Mouse (Mus musculus) adrenal gland, adult 8-10 months (tissue): Measurements from ENCODE around the gene Gm26602. TPM values are rescaled to one million over a fixed set of nuclear protein-coding genes. Genes with fewer than 3 reads are reported as not detected.

Experiments
- DNase-seq: peaks from one replicate; pipeline ENCODE4 v3.0.0; 2022
- microRNA-seq, 2 experiments: library from miRNA; unstranded; fragments of <30 nt; microRNA quantifications; one replicate each; pipeline ENCODE4 v1.2.0; 2022
- total RNA-seq, 4 experiments: library from RNA; stranded (reverse); gene quantifications; 2 replicates each; pipeline ENCODE4 v1.2.4; 2022

Gene Gm26602
- total RNA-seq, 4 experiments from 2014 or later, result not detected

DNA sequence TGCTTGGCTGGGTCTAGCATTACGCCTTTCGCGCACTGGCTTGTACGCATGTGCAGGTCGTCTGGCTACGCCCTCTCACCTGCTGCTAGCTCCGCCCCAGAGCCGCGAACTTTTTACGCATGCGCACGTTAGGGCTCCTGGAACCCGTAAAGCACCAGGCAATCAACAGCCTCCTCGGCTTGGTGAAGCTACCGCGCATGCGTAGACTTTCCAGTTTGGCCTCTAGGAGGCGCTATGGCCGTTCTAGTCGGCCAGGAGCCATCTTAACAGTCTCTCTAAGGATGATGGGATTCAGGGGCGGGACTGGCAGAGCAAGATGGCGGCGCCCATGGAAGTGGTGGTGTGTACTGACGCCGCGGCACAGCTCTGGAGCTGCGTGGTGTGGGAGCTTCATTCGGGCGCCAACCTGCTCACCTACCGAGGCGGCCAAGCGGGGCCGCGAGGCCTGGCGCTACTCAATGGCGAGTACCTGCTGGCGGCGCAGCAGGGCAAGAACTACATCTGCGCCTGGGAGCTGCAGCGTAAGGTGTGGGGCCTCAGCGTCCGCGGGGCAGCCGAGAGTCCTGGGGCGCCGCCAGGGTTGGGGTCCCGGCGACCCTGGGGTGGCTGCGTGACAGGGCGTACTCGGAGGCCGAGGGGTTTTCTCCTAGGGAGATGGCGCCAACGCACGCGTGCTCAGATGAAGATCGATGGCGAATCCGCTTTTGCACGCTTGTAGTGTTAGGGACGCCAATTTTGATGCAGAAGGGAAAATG, 49.4 kb downstream of the Gm26602 start, which contains the start of gene Wdr18:
Gene Wdr18 (plus strand): TSS at position 306 of the 755 bp plus-strand sequence.
- DNase-seq, result peak; percentile 99

Small RNA genes lying within 50 kb of the gene (microRNA-seq; reads per million reads assigned to microRNA genes)
- gene Mir6910, result 0 reads per million in 2 experiments

Other genes starting within 250 kb of the Gm26602 start
- gene Madcam1, start 246.3 kb upstream of the Gm26602 start, total RNA-seq, result not detected
- gene Tpgs1, start 241.5 kb upstream of the Gm26602 start, total RNA-seq, result 10 to 100 TPM; 37.8 to 41.6 (median 39.3) TPM
- 10 to 100 TPM; 50.9 to 77.7 (median 69.2) TPM for gene Cdc34, start 228.7 kb upstream of the Gm26602 start, total RNA-seq
- gene Gzmm, start 221.8 kb upstream of the Gm26602 start, total RNA-seq, result 1 to 10 TPM; 1.2 to 2.2 (median 1.7) TPM
- 100 to 1,000 TPM; 578 to 598 (median 581) TPM for gene Bsg, start 206.4 kb upstream of the Gm26602 start, total RNA-seq
- 10 to 100 TPM in 2 of 4 experiments, 1 to 10 TPM in 2; 8.1 to 10.9 (median 10.3) TPM for gene Hcn2, start 194.2 kb upstream of the Gm26602 start, total RNA-seq
- gene Polrmt, start 164.3 kb upstream of the Gm26602 start, total RNA-seq, result 10 to 100 TPM; 58.5 to 79.0 (median 70.8) TPM
- 1 to 10 TPM in 2 of 4 experiments, under 1 TPM in 1, not detected in 1; 0.38 to 1.2 (median 1.1) TPM for gene Fgf22, start 155.8 kb upstream of the Gm26602 start, total RNA-seq
- 10 to 100 TPM; 45.2 to 61.9 (median 50.8) TPM for gene Rnf126, start 143.9 kb upstream of the Gm26602 start, total RNA-seq
- 10 to 100 TPM in 2 of 4 experiments, 1 to 10 TPM in 2; 8.8 to 55.0 (median 26.2) TPM for gene Fstl3, start 133.6 kb upstream of the Gm26602 start, total RNA-seq
- under 1 TPM in 2 of 4 experiments, not detected in 2; 0.13 to 0.38 TPM for gene Prss57, start 119.9 kb upstream of the Gm26602 start, total RNA-seq
- gene Palm, start 117.3 kb upstream of the Gm26602 start, total RNA-seq, result 100 to 1,000 TPM in 2 of 4 experiments, 10 to 100 TPM in 2; 72.7 to 123 (median 96.1) TPM
- gene Misp, start 89.9 kb upstream of the Gm26602 start, total RNA-seq, result under 1 TPM; 0.64 to 0.95 (median 0.70) TPM
- gene Ptbp1, start 56.4 kb upstream of the Gm26602 start, total RNA-seq, result 100 to 1,000 TPM; 249 to 275 (median 255) TPM
- gene Prtn3, start 36.4 kb upstream of the Gm26602 start, total RNA-seq, result under 1 TPM in 1 of 4 experiments, not detected in 3; 0.35 TPM
- 1 to 10 TPM; 1.7 to 4.3 (median 3.0) TPM for gene Plppr3, start 36.2 kb upstream of the Gm26602 start, total RNA-seq
- gene Elane, start 24.6 kb upstream of the Gm26602 start, total RNA-seq, result not detected
- gene Cfd, start 20.0 kb upstream of the Gm26602 start, total RNA-seq, result 1,000 to 10,000 TPM in 2 of 4 experiments, 100 to 1,000 TPM in 2; 123 to 1,857 (median 821) TPM
- 10 to 100 TPM; 50.9 to 60.7 (median 57.8) TPM for gene Med16, start 1.9 kb upstream of the Gm26602 start, total RNA-seq
- gene Kiss1r, start 6.1 kb downstream of the Gm26602 start, total RNA-seq, result 1 to 10 TPM; 1.1 to 5.6 (median 4.0) TPM
- 100 to 1,000 TPM in 3 of 4 experiments, 10 to 100 TPM in 1; 99.4 to 132 (median 112) TPM for gene R3hdm4, start 10.4 kb downstream of the Gm26602 start, total RNA-seq
- gene Arid3a, start 16.2 kb downstream of the Gm26602 start, total RNA-seq, result 1 to 10 TPM; 5.3 to 9.8 (median 7.5) TPM
- 10 to 100 TPM; 31.7 to 43.0 (median 36.6) TPM for gene Wdr18, start 49.3 kb downstream of the Gm26602 start, total RNA-seq
- 1 to 10 TPM in 1 of 4 experiments, under 1 TPM in 1, not detected in 2; 0.83 to 1.4 TPM for gene Grin3b, start 59.9 kb downstream of the Gm26602 start, total RNA-seq
- 100 to 1,000 TPM; 132 to 155 (median 141) TPM for gene Tmem259, start 73.5 kb downstream of the Gm26602 start, total RNA-seq
- 10 to 100 TPM; 23.9 to 36.3 (median 30.0) TPM for gene Cnn2, start 77.7 kb downstream of the Gm26602 start, total RNA-seq
- 10 to 100 TPM; 21.6 to 35.5 (median 27.8) TPM for gene Abca7, start 85.6 kb downstream of the Gm26602 start, total RNA-seq
- 10 to 100 TPM in 2 of 4 experiments, 1 to 10 TPM in 2; 6.4 to 10.6 (median 8.5) TPM for gene Arhgap45, start 105.8 kb downstream of the Gm26602 start, total RNA-seq
- gene Polr2e, start 128.9 kb downstream of the Gm26602 start, total RNA-seq, result 100 to 1,000 TPM in 1 of 4 experiments, 10 to 100 TPM in 3; 79.1 to 104 (median 94.4) TPM
- 100 to 1,000 TPM; 697 to 776 (median 769) TPM for gene Gpx4, start 136.3 kb downstream of the Gm26602 start, total RNA-seq
- gene Sbno2, start 194.7 kb downstream of the Gm26602 start, total RNA-seq, result 10 to 100 TPM; 27.4 to 54.8 (median 45.1) TPM
- 100 to 1,000 TPM; 127 to 146 (median 143) TPM for gene Stk11, start 204.9 kb downstream of the Gm26602 start, total RNA-seq
- 100 to 1,000 TPM; 380 to 452 (median 425) TPM for gene Atp5d, start 227.8 kb downstream of the Gm26602 start, total RNA-seq
- 10 to 100 TPM; 58.4 to 92.4 (median 81.9) TPM for gene Cbarp, start 230.0 kb downstream of the Gm26602 start, total RNA-seq
- 100 to 1,000 TPM in 1 of 4 experiments, 10 to 100 TPM in 3; 56.4 to 145 (median 90.1) TPM for gene Midn, start 237.4 kb downstream of the Gm26602 start, total RNA-seq